Mouse (Mus musculus): ENCODE measurements around the gene Emc3. TPM values are rescaled to one million over a fixed set of nuclear protein-coding genes. Genes with fewer than 3 reads are reported as not detected.

Gene Emc3
- total and polyA plus RNA-seq, 2 experiments from 2014 or later: 91.8 to 118 TPM

DNA sequence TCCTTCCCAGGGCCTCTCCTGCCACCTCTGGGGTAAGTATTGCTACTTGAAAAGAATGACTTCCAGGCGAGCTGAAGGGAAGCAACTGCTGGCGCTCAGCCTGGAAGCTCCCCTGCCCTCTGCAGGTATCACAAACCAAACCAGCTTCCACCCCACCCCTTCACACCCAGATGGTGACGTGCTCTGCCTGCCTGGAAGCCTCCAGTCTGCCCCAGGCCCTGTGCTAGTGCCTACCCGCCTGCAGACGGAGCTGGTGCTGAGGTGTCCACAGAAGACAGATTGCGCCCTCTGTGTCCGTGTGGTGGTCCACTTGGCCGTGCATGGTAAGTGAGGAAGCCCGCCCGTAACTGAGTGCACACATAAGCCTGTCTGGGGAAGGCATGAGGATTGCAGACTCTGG lies 59.4 kb downstream of the Emc3 start:
- Histone ChIP-seq H3K9ac (no peak overlapping the region), H3K9me3 (ENCODE audit: low read length) (no peaks in the 10 kb centered on the region), H3K4me1 (ENCODE audit: insufficient read depth) (0 out of 2 replicates have a peak, but pooled peaks cover 4% of the 10 kb centered on the region), H3K36me3 (ENCODE audit: insufficient read depth) (no peaks in the 10 kb centered on the region), H3K27me3 (ENCODE audit: insufficient read depth, low read length) (peaks cover 13% of the 10 kb centered on the region), H3K27ac (ENCODE audit: low read depth, low read length) (no peak overlapping the region), H3K4me2 (ENCODE audit: low read depth) (no peak overlapping the region), H3K4me3 (ENCODE audit: low read depth, low read length) (no peak overlapping the region)
- DNase-seq (no peak), ATAC-seq (no peak)
- WGBS: 59% methylated on average over 10 of the region's 10 CpGs
- TF ChIP-seq CTCF (IDR thresholded peaks at IDR 0.05; ENCODE audit: low read depth): no peak

DNA sequence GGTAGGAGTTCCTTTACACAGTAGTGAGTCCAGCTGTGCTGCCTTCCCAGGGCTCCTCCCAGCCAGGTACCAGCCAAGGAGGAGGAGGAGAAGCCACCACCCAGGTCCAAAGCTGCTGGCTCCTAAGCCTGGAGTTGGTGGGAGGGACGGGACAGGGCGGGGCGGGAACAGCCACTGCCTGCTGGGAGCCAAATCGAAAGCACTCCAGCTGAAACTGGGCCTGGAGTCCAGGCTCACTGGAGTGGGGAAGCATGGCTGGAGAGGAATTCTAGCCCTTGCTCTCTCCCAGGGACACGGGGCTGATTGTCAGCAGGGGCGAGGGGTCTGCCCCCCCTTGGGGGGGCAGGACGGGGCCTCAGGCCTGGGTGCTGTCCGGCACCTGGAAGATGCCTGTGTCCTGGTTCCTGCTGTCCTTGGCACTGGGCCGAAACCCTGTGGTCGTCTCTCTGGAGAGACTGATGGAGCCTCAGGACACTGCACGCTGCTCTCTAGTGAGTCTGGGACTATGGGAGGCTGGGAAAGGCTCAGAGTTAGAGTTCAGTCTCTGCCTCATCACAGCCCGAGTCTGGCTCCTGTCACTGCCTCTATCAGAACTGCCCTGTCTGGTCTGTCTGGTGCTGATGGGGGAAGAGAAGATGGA lies 60.0 kb downstream of the Emc3 start, which contains the start of gene Il17rc:
Il17rc (plus strand) TSS at position 131 of the 640 bp plus-strand sequence.
- no peaks in the 10 kb centered on the region for H3K9me3 ChIP-seq (ENCODE audit: low read length)
- H3K36me3 ChIP-seq (ENCODE audit: insufficient read depth): no peaks in the 10 kb centered on the region
- DNase-seq (no peak), ATAC-seq (no peak)
- H3K9ac ChIP-seq: no peak within 1 kb of the TSS
- H3K27ac ChIP-seq (ENCODE audit: low read depth, low read length): no peak within 1 kb of the TSS
- TF ChIP-seq CTCF (IDR thresholded peaks at IDR 0.05; ENCODE audit: low read depth): no peak
- H3K4me2 ChIP-seq (ENCODE audit: low read depth): peak within 1 kb of the TSS; percentile 19; the same call in 1 of the 2 replicates
- 24% methylated on average over 12 of the region's 12 CpGs for WGBS
- H3K4me1 ChIP-seq (ENCODE audit: insufficient read depth): 0 out of 2 replicates have a peak, but pooled peaks cover 4% of the 10 kb centered on the region
- peaks cover 13% of the 10 kb centered on the region for H3K27me3 ChIP-seq (ENCODE audit: insufficient read depth, low read length)
- H3K4me3 ChIP-seq (ENCODE audit: low read depth, low read length): no peak within 1 kb of the TSS

DNA sequence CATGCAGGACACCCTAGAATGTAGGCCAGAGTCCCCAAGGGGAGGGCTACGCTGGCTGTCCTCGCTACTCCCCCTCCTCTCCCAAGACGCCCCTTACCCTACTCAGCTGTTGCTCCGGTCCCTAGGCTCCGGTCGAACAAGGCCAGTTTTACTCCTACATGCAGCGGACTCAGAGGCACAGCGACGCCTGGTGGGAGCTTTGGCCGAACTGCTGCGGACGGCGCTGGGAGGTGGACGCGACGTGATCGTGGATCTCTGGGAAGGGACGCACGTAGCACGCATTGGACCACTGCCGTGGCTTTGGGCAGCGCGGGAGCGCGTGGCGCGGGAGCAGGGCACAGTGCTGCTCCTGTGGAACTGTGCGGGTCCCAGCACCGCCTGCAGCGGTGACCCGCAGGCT lies 62.0 kb downstream of the Emc3 start:
- Histone ChIP-seq H3K4me2 (ENCODE audit: low read depth) (peak overlapping the region; percentile 59), H3K4me3 (ENCODE audit: low read depth, low read length) (peak overlapping the region; percentile 29), H3K4me1 (ENCODE audit: insufficient read depth) (0 out of 2 replicates have a peak, but pooled peaks cover 4% of the 10 kb centered on the region), H3K27ac (ENCODE audit: low read depth, low read length) (no peak overlapping the region), H3K36me3 (ENCODE audit: insufficient read depth) (no peaks in the 10 kb centered on the region), H3K9ac (peak overlapping the region; percentile 41), H3K9me3 (ENCODE audit: low read length) (no peaks in the 10 kb centered on the region), H3K27me3 (ENCODE audit: insufficient read depth, low read length) (peaks cover 13% of the 10 kb centered on the region)
- peak; percentile 76 for DNase-seq
- ATAC-seq: peak; percentile 85
- WGBS: 1% methylated on average over 31 of the region's 31 CpGs
- peak; percentile 85 for TF ChIP-seq CTCF (IDR thresholded peaks at IDR 0.05; ENCODE audit: low read depth)

DNA sequence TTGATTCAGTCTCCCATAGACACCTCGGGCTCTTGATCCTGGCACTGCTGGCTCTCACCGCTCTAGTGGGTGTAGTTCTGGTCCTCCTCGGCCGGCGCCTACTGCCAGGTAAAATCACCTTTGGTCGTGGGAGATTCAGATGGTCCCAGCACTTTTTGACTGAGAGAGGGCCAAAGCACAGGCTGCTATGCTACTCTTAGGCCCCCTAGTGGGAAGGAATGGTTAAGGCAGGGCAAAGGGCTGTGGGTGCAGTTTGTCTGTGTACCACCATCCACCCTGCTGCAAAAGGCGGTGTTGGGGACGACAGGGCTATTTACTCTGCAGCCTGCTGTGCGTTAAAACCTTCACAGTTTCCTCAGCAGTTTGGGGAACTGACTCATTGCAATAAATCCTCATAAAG lies 62.4 kb downstream of the Emc3 start:
- WGBS: 8% methylated on average over 9 of the region's 9 CpGs
- ATAC-seq: peak; percentile 89
- peak; percentile 74 for DNase-seq

DNA sequence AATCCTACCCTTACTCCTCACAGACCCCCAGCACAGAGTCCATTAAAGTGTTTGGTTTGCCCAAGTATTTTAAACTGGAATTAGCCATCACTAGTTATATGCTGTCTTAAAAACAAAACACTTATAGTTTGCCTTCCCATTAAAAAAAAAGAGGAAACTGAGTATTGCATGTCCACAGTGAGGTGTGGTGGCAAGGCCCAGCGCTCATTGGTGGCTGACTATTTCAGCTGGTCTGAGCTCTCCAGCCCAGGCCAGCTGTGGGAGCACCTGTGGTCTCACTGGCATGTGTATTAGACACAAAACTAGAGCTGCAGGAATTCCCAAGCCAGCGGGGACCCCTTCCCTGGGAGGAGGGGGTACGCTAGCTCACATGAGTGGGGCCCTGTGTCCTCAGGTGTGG lies 62.9 kb downstream of the Emc3 start:
- WGBS: 70% methylated on average over 3 of the region's 3 CpGs
- H3K9ac ChIP-seq: no peak overlapping the region
- no peaks in the 10 kb centered on the region for H3K9me3 ChIP-seq (ENCODE audit: low read length)
- peaks cover 13% of the 10 kb centered on the region for H3K27me3 ChIP-seq (ENCODE audit: insufficient read depth, low read length)
- H3K36me3 ChIP-seq (ENCODE audit: insufficient read depth): no peaks in the 10 kb centered on the region
- no peak overlapping the region for H3K27ac ChIP-seq (ENCODE audit: low read depth, low read length)
- H3K4me3 ChIP-seq (ENCODE audit: low read depth, low read length): no peak overlapping the region
- 0 out of 2 replicates have a peak, but pooled peaks cover 4% of the 10 kb centered on the region for H3K4me1 ChIP-seq (ENCODE audit: insufficient read depth)
- TF ChIP-seq CTCF (IDR thresholded peaks at IDR 0.05; ENCODE audit: low read depth): no peak
- DNase-seq (no peak), ATAC-seq (no peak)
- H3K4me2 ChIP-seq (ENCODE audit: low read depth): no peak overlapping the region

More for the DNA sequence above, 62.4 kb downstream of the Emc3 start:
- peak overlapping the region; percentile 29 for H3K4me3 ChIP-seq (ENCODE audit: low read depth, low read length)
- TF ChIP-seq CTCF (IDR thresholded peaks at IDR 0.05; ENCODE audit: low read depth): peak; percentile 75
- H3K4me2 ChIP-seq (ENCODE audit: low read depth): peak overlapping the region; percentile 59
- H3K9ac ChIP-seq: peak overlapping the region; percentile 41; the same call in 1 of the 2 replicates
- no peaks in the 10 kb centered on the region for H3K36me3 ChIP-seq (ENCODE audit: insufficient read depth)
- no peaks in the 10 kb centered on the region for H3K9me3 ChIP-seq (ENCODE audit: low read length)
- no peak overlapping the region for H3K27ac ChIP-seq (ENCODE audit: low read depth, low read length)
- H3K27me3 ChIP-seq (ENCODE audit: insufficient read depth, low read length): peaks cover 13% of the 10 kb centered on the region
- 0 out of 2 replicates have a peak, but pooled peaks cover 4% of the 10 kb centered on the region for H3K4me1 ChIP-seq (ENCODE audit: insufficient read depth)

DNA sequence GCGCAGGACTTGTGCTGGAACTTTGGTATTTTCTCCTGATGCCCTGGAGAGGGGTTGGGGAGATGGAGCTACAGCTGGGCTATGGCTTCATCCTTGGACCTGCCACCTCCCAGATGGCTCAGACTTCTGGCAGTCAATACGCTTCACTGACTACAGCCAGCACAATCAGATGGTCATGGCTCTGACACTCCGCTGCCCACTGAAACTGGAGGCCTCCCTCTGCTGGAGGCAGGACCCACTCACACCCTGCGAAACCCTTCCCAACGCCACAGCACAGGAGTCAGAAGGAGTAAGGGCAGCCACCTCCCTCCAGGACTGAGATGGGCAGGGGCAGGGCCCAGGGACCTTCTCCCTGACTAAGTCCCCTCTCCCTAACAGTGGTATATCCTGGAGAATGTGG lies 65.8 kb downstream of the Emc3 start:
- no peak overlapping the region for H3K4me2 ChIP-seq (ENCODE audit: low read depth)
- H3K9ac ChIP-seq: no peak overlapping the region
- no peak overlapping the region for H3K4me3 ChIP-seq (ENCODE audit: low read depth, low read length)
- ATAC-seq (no peak), DNase-seq (no peak)
- no peak overlapping the region for H3K27ac ChIP-seq (ENCODE audit: low read depth, low read length)
- 0 out of 2 replicates have a peak, but pooled peaks cover 4% of the 10 kb centered on the region for H3K4me1 ChIP-seq (ENCODE audit: insufficient read depth)
- H3K9me3 ChIP-seq (ENCODE audit: low read length): no peaks in the 10 kb centered on the region
- TF ChIP-seq CTCF (IDR thresholded peaks at IDR 0.05; ENCODE audit: low read depth): peak; percentile 32; the same call in 1 of the 2 replicates
- H3K36me3 ChIP-seq (ENCODE audit: insufficient read depth): no peaks in the 10 kb centered on the region
- 54% methylated on average over 5 of the region's 5 CpGs for WGBS
- H3K27me3 ChIP-seq (ENCODE audit: insufficient read depth, low read length): peaks cover 8% of the 10 kb centered on the region

Small RNAs within 50 kb of the gene (microRNA-seq; reads per million reads assigned to microRNA genes)
- gene Gm23365: 0 reads per million in 2 experiments

Other genes with a start within 250 kb of the Emc3 start
- 0.54 and 4.0 TPM in 2 replicates for gene Cpne9, start 249.3 kb downstream of the Emc3 start, total RNA-seq (2014; rRNA removed)
- gene Cpne9, start 249.3 kb downstream of the Emc3 start, polyA plus RNA-seq (2015; fragmentation: Nextera tagmentation; extraction: Ambion mirVana): 1.9 and 4.1 TPM in 2 replicates
- gene Brpf1, start 224.5 kb downstream of the Emc3 start, total RNA-seq (2014; rRNA removed): 27.5 and 30.7 TPM in 2 replicates
- 9.8 and 10.9 TPM in 2 replicates for gene Brpf1, start 224.5 kb downstream of the Emc3 start, polyA plus RNA-seq (2015; fragmentation: Nextera tagmentation; extraction: Ambion mirVana)
- gene Ogg1, start 204.7 kb downstream of the Emc3 start, total RNA-seq (2014; rRNA removed): 11.9 and 13.5 TPM in 2 replicates
- gene Ogg1, start 204.7 kb downstream of the Emc3 start, polyA plus RNA-seq (2015; fragmentation: Nextera tagmentation; extraction: Ambion mirVana): 10.1 and 10.5 TPM in 2 replicates
- 119 and 131 TPM in 2 replicates for gene Camk1, start 187.7 kb downstream of the Emc3 start, total RNA-seq (2014; rRNA removed)
- 107 and 118 TPM in 2 replicates for gene Camk1, start 187.7 kb downstream of the Emc3 start, polyA plus RNA-seq (2015; fragmentation: Nextera tagmentation; extraction: Ambion mirVana)
- gene Tada3, start 153.8 kb downstream of the Emc3 start, total RNA-seq (2014; rRNA removed): 28.5 and 34.7 TPM in 2 replicates
- 69.1 and 84.4 TPM in 2 replicates for gene Tada3, start 153.8 kb downstream of the Emc3 start, polyA plus RNA-seq (2015; fragmentation: Nextera tagmentation; extraction: Ambion mirVana)
- gene Arpc4, start 153.5 kb downstream of the Emc3 start, total RNA-seq (2014; rRNA removed): 219 and 226 TPM in 2 replicates
- 564 and 565 TPM in 2 replicates for gene Arpc4, start 153.5 kb downstream of the Emc3 start, polyA plus RNA-seq (2015; fragmentation: Nextera tagmentation; extraction: Ambion mirVana)
- 12.9 and 14.0 TPM in 2 replicates for gene Ttll3, start 142.4 kb downstream of the Emc3 start, total RNA-seq (2014; rRNA removed)
- 4.7 and 8.9 TPM in 2 replicates for gene Ttll3, start 142.4 kb downstream of the Emc3 start, polyA plus RNA-seq (2015; fragmentation: Nextera tagmentation; extraction: Ambion mirVana)
- gene Rpusd3, start 112.3 kb downstream of the Emc3 start, total RNA-seq (2014; rRNA removed): 20.5 and 23.5 TPM in 2 replicates
- 16.9 and 20.4 TPM in 2 replicates for gene Rpusd3, start 112.3 kb downstream of the Emc3 start, polyA plus RNA-seq (2015; fragmentation: Nextera tagmentation; extraction: Ambion mirVana)
- gene Cidec, start 95.9 kb downstream of the Emc3 start, total RNA-seq (2014; rRNA removed): not detected in 2 replicates
- not detected in 2 replicates for gene Cidec, start 95.9 kb downstream of the Emc3 start, polyA plus RNA-seq (2015; fragmentation: Nextera tagmentation; extraction: Ambion mirVana)
- 37.7 and 43.6 TPM in 2 replicates for gene Jagn1, start 89.1 kb downstream of the Emc3 start, total RNA-seq (2014; rRNA removed)
- 61.3 and 81.8 TPM in 2 replicates for gene Jagn1, start 89.1 kb downstream of the Emc3 start, polyA plus RNA-seq (2015; fragmentation: Nextera tagmentation; extraction: Ambion mirVana)
- not detected in 2 replicates for gene Il17re, start 73.2 kb downstream of the Emc3 start, total RNA-seq (2014; rRNA removed)
- gene Il17re, start 73.2 kb downstream of the Emc3 start, polyA plus RNA-seq (2015; fragmentation: Nextera tagmentation; extraction: Ambion mirVana): 0.14 and 0.28 TPM in 2 replicates
- 3.2 and 3.8 TPM in 2 replicates for gene Il17rc, start 60.2 kb downstream of the Emc3 start, total RNA-seq (2014; rRNA removed)
- 4.3 and 4.8 TPM in 2 replicates for gene Il17rc, start 60.2 kb downstream of the Emc3 start, polyA plus RNA-seq (2015; fragmentation: Nextera tagmentation; extraction: Ambion mirVana)
- 34.0 and 39.5 TPM in 2 replicates for gene Creld1, start 48.4 kb downstream of the Emc3 start, total RNA-seq (2014; rRNA removed)
- 45.5 and 52.7 TPM in 2 replicates for gene Creld1, start 48.4 kb downstream of the Emc3 start, polyA plus RNA-seq (2015; fragmentation: Nextera tagmentation; extraction: Ambion mirVana)
- 17.1 and 18.0 TPM in 2 replicates for gene Prrt3, start 29.7 kb downstream of the Emc3 start, total RNA-seq (2014; rRNA removed)
- 9.6 and 13.5 TPM in 2 replicates for gene Prrt3, start 29.7 kb downstream of the Emc3 start, polyA plus RNA-seq (2015; fragmentation: Nextera tagmentation; extraction: Ambion mirVana)
- 2.2 and 4.4 TPM in 2 replicates for gene Fancd2, start within 50 bp of the Emc3 start, total RNA-seq (2014; rRNA removed)
- gene Fancd2, start within 50 bp of the Emc3 start, polyA plus RNA-seq (2015; fragmentation: Nextera tagmentation; extraction: Ambion mirVana): 1.3 and 1.6 TPM in 2 replicates
- not detected in 2 replicates for gene Fancd2os, start 69.1 kb upstream of the Emc3 start, total RNA-seq (2014; rRNA removed)
- not detected in 2 replicates for gene Fancd2os, start 69.1 kb upstream of the Emc3 start, polyA plus RNA-seq (2015; fragmentation: Nextera tagmentation; extraction: Ambion mirVana)
- gene Brk1, start 73.1 kb upstream of the Emc3 start, total RNA-seq (2014; rRNA removed): 217 and 235 TPM in 2 replicates
- gene Brk1, start 73.1 kb upstream of the Emc3 start, polyA plus RNA-seq (2015; fragmentation: Nextera tagmentation; extraction: Ambion mirVana): 306 and 340 TPM in 2 replicates
- 92.7 and 94.1 TPM in 2 replicates for gene Vhl, start 92.3 kb upstream of the Emc3 start, total RNA-seq (2014; rRNA removed)
- 71.6 and 76.5 TPM in 2 replicates for gene Vhl, start 92.3 kb upstream of the Emc3 start, polyA plus RNA-seq (2015; fragmentation: Nextera tagmentation; extraction: Ambion mirVana)
- 4.5 and 5.9 TPM in 2 replicates for gene Irak2, start 106.8 kb upstream of the Emc3 start, total RNA-seq (2014; rRNA removed)
- gene Irak2, start 106.8 kb upstream of the Emc3 start, polyA plus RNA-seq (2015; fragmentation: Nextera tagmentation; extraction: Ambion mirVana): 1.8 and 3.5 TPM in 2 replicates
- gene Tatdn2, start 165.4 kb upstream of the Emc3 start, total RNA-seq (2014; rRNA removed): 67.0 and 69.2 TPM in 2 replicates
- gene Tatdn2, start 165.4 kb upstream of the Emc3 start, polyA plus RNA-seq (2015; fragmentation: Nextera tagmentation; extraction: Ambion mirVana): 1.4 and 1.7 TPM in 2 replicates
- gene Ghrl, start 188.2 kb upstream of the Emc3 start, total RNA-seq (2014; rRNA removed): not detected in 2 replicates
- 0.61 TPM in 1 of 2 replicates, not detected in the other for gene Ghrl, start 188.2 kb upstream of the Emc3 start, polyA plus RNA-seq (2015; fragmentation: Nextera tagmentation; extraction: Ambion mirVana)
- gene Sec13, start 209.1 kb upstream of the Emc3 start, total RNA-seq (2014; rRNA removed): 167 and 189 TPM in 2 replicates
- gene Sec13, start 209.1 kb upstream of the Emc3 start, polyA plus RNA-seq (2015; fragmentation: Nextera tagmentation; extraction: Ambion mirVana): 183 and 194 TPM in 2 replicates